Mouse (Mus musculus): ENCODE results near the gene Tex261.

Tex261 gene

GRCm38 (mm10) chr6:83768485-83768884, 7.1 kb downstream of the Tex261 start:
- in situ Hi-C loops (cut with MboI; ENCODE audit: low pct_unique_long_range_greater_than_20kb in 1 of 2, low sequenced_read_pairs in 2 of 2, unreplicated experiment in 1 of 2) = no loop called here

GRCm38 (mm10) chr6:83766982-83767381, 8.6 kb downstream of the Tex261 start:
- in situ Hi-C loops (cut with MboI; ENCODE audit: low pct_unique_long_range_greater_than_20kb in 1 of 2, low sequenced_read_pairs in 2 of 2, unreplicated experiment in 1 of 2) = no loop called here

GRCm38 (mm10) chr6:83762880-83763431, 12.7 kb downstream of the Tex261 start:
- in situ Hi-C loops (cut with MboI; ENCODE audit: low pct_unique_long_range_greater_than_20kb in 1 of 2, low sequenced_read_pairs in 2 of 2, unreplicated experiment in 1 of 2) = no loop called here

GRCm38 (mm10) chr6:83762344-83762743, 13.3 kb downstream of the Tex261 start, which contains the start of gene Ankrd53:
Gene Ankrd53 (plus strand): TSS chr6:83762644.
- in situ Hi-C loops (cut with MboI; ENCODE audit: low pct_unique_long_range_greater_than_20kb in 1 of 2, low sequenced_read_pairs in 2 of 2, unreplicated experiment in 1 of 2) = no loop called here

- in situ Hi-C loops (cut with MboI; ENCODE audit: low pct_unique_long_range_greater_than_20kb in 1 of 2, low sequenced_read_pairs in 2 of 2, unreplicated experiment in 1 of 2) = no loop called here
These were observed 19.6 kb downstream of the Tex261 start for GRCm38 (mm10) chr6:83756051-83756450.

- in situ Hi-C loops (cut with MboI; ENCODE audit: low pct_unique_long_range_greater_than_20kb in 1 of 2, low sequenced_read_pairs in 2 of 2, unreplicated experiment in 1 of 2) = loop anchor here in 1 of 2 experiments (5.0 kb wide), 1 partner anchor 63 kb away; no protein-coding TSS in a partner anchor
These were observed 25.4 kb downstream of the Tex261 start for GRCm38 (mm10) chr6:83750171-83750684.

- in situ Hi-C loops (cut with MboI; ENCODE audit: low pct_unique_long_range_greater_than_20kb in 1 of 2, low sequenced_read_pairs in 2 of 2, unreplicated experiment in 1 of 2) = no loop called here
These were observed 26.3 kb downstream of the Tex261 start for GRCm38 (mm10) chr6:83749286-83749685.

- in situ Hi-C loops (cut with MboI; ENCODE audit: low pct_unique_long_range_greater_than_20kb in 1 of 2, low sequenced_read_pairs in 2 of 2, unreplicated experiment in 1 of 2) = no loop called here
These were observed 30.1 kb downstream of the Tex261 start for GRCm38 (mm10) chr6:83745466-83745865.

- in situ Hi-C loops (cut with MboI; ENCODE audit: low pct_unique_long_range_greater_than_20kb in 1 of 2, low sequenced_read_pairs in 2 of 2, unreplicated experiment in 1 of 2) = no loop called here
These were observed 31.1 kb downstream of the Tex261 start for GRCm38 (mm10) chr6:83744557-83744956.

GRCm38 (mm10) chr6:83744126-83744525, 31.5 kb downstream of the Tex261 start:
- in situ Hi-C loops (cut with MboI; ENCODE audit: low pct_unique_long_range_greater_than_20kb in 1 of 2, low sequenced_read_pairs in 2 of 2, unreplicated experiment in 1 of 2) = no loop called here

- in situ Hi-C loops (cut with MboI; ENCODE audit: low pct_unique_long_range_greater_than_20kb in 1 of 2, low sequenced_read_pairs in 2 of 2, unreplicated experiment in 1 of 2) = no loop called here
These were observed 32.4 kb downstream of the Tex261 start for GRCm38 (mm10) chr6:83743212-83743611.

GRCm38 (mm10) chr6:83742761-83743160, 32.9 kb downstream of the Tex261 start, which contains the start of gene Atp6v1b1:
Gene Atp6v1b1 (plus strand): TSS chr6:83742990.
- in situ Hi-C loops (cut with MboI; ENCODE audit: low pct_unique_long_range_greater_than_20kb in 1 of 2, low sequenced_read_pairs in 2 of 2, unreplicated experiment in 1 of 2) = no loop called here

GRCm38 (mm10) chr6:83738596-83738995, 37.0 kb downstream of the Tex261 start:
- in situ Hi-C loops (cut with MboI; ENCODE audit: low pct_unique_long_range_greater_than_20kb in 1 of 2, low sequenced_read_pairs in 2 of 2, unreplicated experiment in 1 of 2) = loop anchor here in 1 of 2 experiments (10.0 kb wide), 1 partner anchor 54 kb away; no protein-coding TSS in a partner anchor

GRCm38 (mm10) chr6:83737311-83737710, 38.3 kb downstream of the Tex261 start:
- in situ Hi-C loops (cut with MboI; ENCODE audit: low pct_unique_long_range_greater_than_20kb in 1 of 2, low sequenced_read_pairs in 2 of 2, unreplicated experiment in 1 of 2) = loop anchor here in 1 of 2 experiments (10.0 kb wide), 1 partner anchor 53 kb away; no protein-coding TSS in a partner anchor

GRCm38 (mm10) chr6:83731128-83731527, 44.5 kb downstream of the Tex261 start:
- in situ Hi-C loops (cut with MboI; ENCODE audit: low pct_unique_long_range_greater_than_20kb in 1 of 2, low sequenced_read_pairs in 2 of 2, unreplicated experiment in 1 of 2) = loop anchor here in 1 of 2 experiments (10.0 kb wide), 1 partner anchor 46 kb away; no protein-coding TSS in a partner anchor

- in situ Hi-C loops (cut with MboI; ENCODE audit: low pct_unique_long_range_greater_than_20kb in 1 of 2, low sequenced_read_pairs in 2 of 2, unreplicated experiment in 1 of 2) = no loop called here
These were observed 46.2 kb downstream of the Tex261 start for GRCm38 (mm10) chr6:83729350-83729970.

- in situ Hi-C loops (cut with MboI; ENCODE audit: low pct_unique_long_range_greater_than_20kb in 1 of 2, low sequenced_read_pairs in 2 of 2, unreplicated experiment in 1 of 2) = no loop called here
These were observed 47.1 kb downstream of the Tex261 start for GRCm38 (mm10) chr6:83728488-83728887.

GRCm38 (mm10) chr6:83727178-83727577, 48.4 kb downstream of the Tex261 start:
- in situ Hi-C loops (cut with MboI; ENCODE audit: low pct_unique_long_range_greater_than_20kb in 1 of 2, low sequenced_read_pairs in 2 of 2, unreplicated experiment in 1 of 2) = no loop called here

- in situ Hi-C loops (cut with MboI; ENCODE audit: low pct_unique_long_range_greater_than_20kb in 1 of 2, low sequenced_read_pairs in 2 of 2, unreplicated experiment in 1 of 2) = loop anchor here in 1 of 2 experiments (25.0 kb wide), 1 partner anchor 1790 kb away; the partner anchor contains the start of genes Egr4 and Fbxo41
These were observed 53.1 kb downstream of the Tex261 start for GRCm38 (mm10) chr6:83722526-83722925.

Data from mouse embryonic stem cell (cell line).